8 mouse cellular contexts compared by ENCODE assay signal in the genomic region with DNA sequence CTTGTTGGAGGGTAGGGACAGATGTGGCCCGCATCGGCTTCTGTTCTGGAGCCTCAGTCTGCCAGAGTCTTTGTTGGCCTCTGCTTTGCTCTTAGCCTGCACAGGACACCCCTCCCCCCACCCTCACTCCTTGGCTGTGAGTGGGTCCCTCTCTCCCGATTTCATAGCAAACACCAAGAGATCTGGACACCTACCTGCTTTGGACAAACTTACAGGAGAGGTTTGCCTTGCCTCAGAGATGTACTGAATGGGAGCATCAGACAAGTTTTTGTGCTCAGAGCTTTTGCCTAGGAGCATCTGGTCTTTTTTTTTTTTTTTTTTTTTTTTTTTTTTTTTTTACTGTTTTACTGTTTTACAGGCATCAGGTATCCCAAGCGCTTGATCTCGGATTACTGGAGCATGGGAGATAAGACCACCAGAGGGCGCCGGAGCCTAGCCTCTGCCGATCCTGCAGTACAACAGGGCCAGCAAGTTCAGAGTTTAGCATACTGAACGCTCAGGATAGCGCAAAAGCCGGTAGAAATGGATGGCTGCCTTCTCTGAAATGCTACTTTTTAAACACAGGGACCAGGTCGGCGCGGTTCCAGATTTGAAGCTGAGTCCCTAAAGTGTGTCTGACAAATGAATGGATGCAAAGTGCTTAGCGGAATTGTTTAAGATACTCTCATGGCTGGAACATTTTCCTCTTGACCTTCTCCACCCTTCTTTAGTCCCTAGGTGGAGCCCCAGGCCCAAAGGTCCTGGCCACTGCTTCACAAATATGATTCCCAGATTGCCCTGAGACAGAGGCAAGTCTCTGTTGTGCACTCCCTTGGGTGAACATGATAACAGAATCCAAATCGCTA. TPM values are rescaled to one million over a fixed set of nuclear protein-coding genes. Genes with fewer than 3 reads are reported as not detected.
DNase-seq lines count a peak whose midpoint lies in the region; ATAC-seq lines count a peak whose summit lies in the region.

No protein-coding gene starts in this region.

- H3K4me2 ChIP-seq in hindbrain, embryonic 15.5 days = peak overlapping the region; percentile 46

- H3K9ac ChIP-seq in hindbrain, embryonic 15.5 days = no peak overlapping the region

- H3K4me3 ChIP-seq in hindbrain, embryonic 15.5 days = peak overlapping the region; percentile 4; the same call in 1 of the 2 replicates

- no peak overlapping the region for H3K27ac ChIP-seq in hindbrain, embryonic 15.5 days (replicated peaks)

- peak; percentile 9 for DNase-seq in T-cell, adult 2 months (ENCODE audit: low spot score)
- DNase-seq in cerebellum, postnatal 25 days = peak; percentile 88 to 95
- peak; percentile 85 for DNase-seq in gastrocnemius, adult 18-20 months (ENCODE audit: low spot score)
- peak; percentile 85 for DNase-seq in layer of hippocampus, postnatal 36 days
- DNase-seq in lung, postnatal 14 days = peak; percentile 89
- DNase-seq in right cerebral cortex, adult 18-20 months = peak; percentile 88
- peak; percentile 85 for DNase-seq in yolk sac, embryonic 10.5 days (ENCODE audit: low spot score)

- ATAC-seq in hindbrain, embryonic 15.5 days (ENCODE audit: low FRiP score, low read depth) = peak; percentile 90

- 2% methylated on average over 16 of the region's 16 CpGs for WGBS in hindbrain, embryonic 15.5 days

- no peaks in the 10 kb centered on the region for H3K36me3 ChIP-seq in hindbrain, embryonic 15.5 days

- H3K9me3 ChIP-seq in hindbrain, embryonic 15.5 days = no peaks in the 10 kb centered on the region

- H3K27me3 ChIP-seq in hindbrain, embryonic 15.5 days = peaks cover 44% of the 10 kb centered on the region

- peaks cover 32% of the 10 kb centered on the region for H3K4me1 ChIP-seq in hindbrain, embryonic 15.5 days (replicated peaks)

RNA-seq across cellular contexts. Expression of a gene that starts 1.5 kb away (rescaled TPM):
- total RNA-seq in gastrocnemius, adult 18-20 months (2021) = 10 to 100 TPM; 39.6 to 54.6 TPM
- polyA plus RNA-seq in hindbrain, embryonic 15.5 days (2015; fragmentation: Nextera tagmentation; extraction: Ambion mirVana) = 65.4 and 77.1 TPM in 2 replicates
- total RNA-seq in layer of hippocampus, postnatal 36 days (2021) = 10 to 100 TPM; 38.0 to 47.7 TPM

Comparison
In these comparisons a context has a peak if more than half of its experiments do, and no peak if none do; other contexts are left out.
1. DNase-seq: peak in every context shown above with its lines; median percentile 92 in cerebellum, postnatal 25 days; 89 in lung, postnatal 14 days; 88 in right cerebral cortex, adult 18-20 months; 85 in gastrocnemius, adult 18-20 months; 85 in layer of hippocampus, postnatal 36 days; 85 in yolk sac, embryonic 10.5 days; 9 in T-cell, adult 2 months.